Mouse (Mus musculus): ENCODE data around the gene Sh3rf3. TPM values are rescaled to one million over a fixed set of nuclear protein-coding genes. Genes with fewer than 3 reads are reported as not detected.

The Sh3rf3 gene
- polyA plus RNA-seq, 1 experiment from 2014 or later: 1.6 TPM

DNA sequence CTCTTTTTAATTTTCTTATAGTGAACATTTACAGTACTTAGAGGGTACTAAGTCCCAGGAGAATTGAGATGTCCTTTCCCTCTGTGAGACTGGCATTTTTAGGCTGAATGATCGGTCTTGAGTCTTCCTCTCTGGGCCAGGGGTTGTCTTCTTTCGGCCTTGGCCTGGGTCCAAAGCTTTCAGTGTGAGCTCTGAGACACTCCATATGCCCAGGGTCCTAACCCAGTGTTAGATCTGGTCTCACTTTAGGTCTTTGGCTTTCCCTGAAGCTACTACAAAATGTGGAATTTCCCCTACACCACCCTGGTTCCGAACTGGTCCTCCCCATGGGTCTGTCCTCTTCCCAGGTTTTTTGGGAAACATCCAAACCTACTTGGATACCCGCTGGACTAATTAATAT, 155.1 kb downstream of the Sh3rf3 start:
- Histone ChIP-seq H3K4me3 (no peak overlapping the region), H3K36me3 (no peaks in the 10 kb centered on the region), H3K4me1 (no peaks in the 10 kb centered on the region), H3K27me3 (no peaks in the 10 kb centered on the region), H3K9me3 (no peaks in the 10 kb centered on the region), H3K4me2 (replicated peaks) (no peak overlapping the region), H3K27ac (no peak overlapping the region), H3K9ac (no peak overlapping the region)
- no peak for ATAC-seq (ENCODE audit: insufficient number of reproducible peaks, insufficient read depth, low FRiP score, low TSS enrichment)
- 85% methylated on average over 4 of the region's 4 CpGs for WGBS

DNA sequence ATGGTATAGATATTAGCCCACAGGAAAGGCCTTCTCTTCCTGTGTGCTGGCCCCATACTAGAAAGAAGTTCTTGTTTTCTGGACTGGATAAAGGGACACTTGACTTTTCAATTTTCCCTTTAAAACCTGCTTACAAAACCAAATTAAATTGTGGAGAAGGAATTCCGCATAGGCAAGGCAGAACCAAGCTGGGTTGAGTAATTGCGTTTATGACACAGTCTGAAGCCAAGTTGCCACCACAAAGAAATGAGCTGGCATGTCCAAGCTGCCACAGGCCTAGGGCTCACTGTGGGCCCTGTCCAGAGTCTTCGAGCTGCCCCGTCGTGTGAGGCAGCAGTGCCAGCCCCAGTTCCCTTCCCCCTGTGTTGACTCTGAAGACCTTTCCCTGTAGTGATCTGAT, 156.2 kb downstream of the Sh3rf3 start:
- Histone ChIP-seq H3K4me3 (no peak overlapping the region), H3K27me3 (no peaks in the 10 kb centered on the region), H3K27ac (no peak overlapping the region), H3K4me1 (no peaks in the 10 kb centered on the region), H3K36me3 (no peaks in the 10 kb centered on the region), H3K9ac (no peak overlapping the region), H3K4me2 (replicated peaks) (no peak overlapping the region), H3K9me3 (0 out of 2 replicates have a peak, but pooled peaks cover 3% of the 10 kb centered on the region)
- ATAC-seq (ENCODE audit: insufficient number of reproducible peaks, insufficient read depth, low FRiP score, low TSS enrichment): no peak
- 86% methylated on average over 5 of the region's 5 CpGs for WGBS

GRCm38 (mm10) chr10:58972115-58972514, 159.0 kb downstream of the Sh3rf3 start:
- WGBS: 88% methylated on average over 1 of the region's 1 CpGs
- Histone ChIP-seq H3K4me2 (replicated peaks) (no peak overlapping the region), H3K27me3 (no peaks in the 10 kb centered on the region), H3K36me3 (no peaks in the 10 kb centered on the region), H3K4me1 (no peaks in the 10 kb centered on the region), H3K4me3 (no peak overlapping the region), H3K27ac (no peak overlapping the region), H3K9ac (no peak overlapping the region), H3K9me3 (0 out of 2 replicates have a peak, but pooled peaks cover 3% of the 10 kb centered on the region)
- ATAC-seq (ENCODE audit: insufficient number of reproducible peaks, insufficient read depth, low FRiP score, low TSS enrichment): no peak

- ATAC-seq (ENCODE audit: insufficient number of reproducible peaks, insufficient read depth, low FRiP score, low TSS enrichment): no peak
- Histone ChIP-seq H3K4me3 (no peak overlapping the region), H3K27ac (no peak overlapping the region), H3K27me3 (no peaks in the 10 kb centered on the region), H3K9me3 (0 out of 2 replicates have a peak, but pooled peaks cover 3% of the 10 kb centered on the region), H3K4me1 (no peaks in the 10 kb centered on the region), H3K36me3 (no peaks in the 10 kb centered on the region), H3K4me2 (replicated peaks) (no peak overlapping the region), H3K9ac (no peak overlapping the region)
- WGBS: 85% methylated on average over 5 of the region's 5 CpGs
Observed at GRCm38 (mm10) chr10:58974138-58974537, 161.0 kb downstream of the Sh3rf3 start.

DNA sequence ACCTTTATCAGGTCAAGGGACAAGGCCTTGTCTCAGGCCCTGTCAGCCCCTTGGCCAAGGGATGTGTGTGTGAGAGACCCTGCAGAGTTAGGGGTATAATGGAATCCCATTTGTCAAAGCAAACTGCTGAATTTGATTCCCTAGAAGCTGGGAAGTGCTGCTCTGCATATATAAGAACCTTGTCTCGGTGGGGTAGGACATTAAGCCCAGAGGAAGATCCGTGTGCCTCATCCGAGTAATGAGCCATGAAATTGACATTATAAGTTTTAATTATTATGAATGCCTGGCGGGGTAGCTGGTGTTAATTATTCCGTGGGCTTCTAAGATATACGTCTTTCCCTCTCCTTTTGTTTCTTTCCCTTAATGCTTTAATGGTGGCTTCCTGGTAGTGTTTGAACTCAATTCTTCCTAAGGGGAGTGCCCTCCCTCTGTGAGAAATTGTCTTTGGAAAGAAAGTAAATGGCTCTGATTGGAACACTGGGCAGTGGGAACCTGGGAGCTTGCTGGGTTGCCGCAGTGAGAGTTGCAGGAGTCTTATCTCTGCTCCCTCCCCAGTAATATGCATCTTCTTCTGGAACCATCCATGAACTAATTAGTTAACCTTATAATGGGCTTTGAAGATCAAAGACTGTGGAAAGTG, 166.3 kb downstream of the Sh3rf3 start:
- Histone ChIP-seq H3K9ac (no peak overlapping the region), H3K4me2 (replicated peaks) (no peak overlapping the region), H3K27me3 (no peaks in the 10 kb centered on the region), H3K9me3 (no peaks in the 10 kb centered on the region), H3K4me1 (no peaks in the 10 kb centered on the region), H3K36me3 (no peaks in the 10 kb centered on the region), H3K4me3 (no peak overlapping the region), H3K27ac (no peak overlapping the region)
- no peak for ATAC-seq (ENCODE audit: insufficient number of reproducible peaks, insufficient read depth, low FRiP score, low TSS enrichment)
- WGBS: 28% methylated on average over 7 of the region's 7 CpGs

- H3K9me3 ChIP-seq: no peaks in the 10 kb centered on the region
- no peak overlapping the region for H3K9ac ChIP-seq
- 82% methylated on average over 9 of the region's 9 CpGs for WGBS
- H3K27me3 ChIP-seq: no peaks in the 10 kb centered on the region
- no peak overlapping the region for H3K4me2 ChIP-seq (replicated peaks)
- H3K4me1 ChIP-seq: no peaks in the 10 kb centered on the region
- no peaks in the 10 kb centered on the region for H3K36me3 ChIP-seq
- H3K27ac ChIP-seq: no peak overlapping the region
- no peak overlapping the region for H3K4me3 ChIP-seq
- ATAC-seq (ENCODE audit: insufficient number of reproducible peaks, insufficient read depth, low FRiP score, low TSS enrichment): no peak
Observed at GRCm38 (mm10) chr10:58981674-58982329, 168.6 kb downstream of the Sh3rf3 start.

GRCm38 (mm10) chr10:58982546-58983154, 169.5 kb downstream of the Sh3rf3 start:
- Histone ChIP-seq H3K4me2 (replicated peaks) (no peak overlapping the region), H3K9me3 (no peaks in the 10 kb centered on the region), H3K27me3 (no peaks in the 10 kb centered on the region), H3K9ac (no peak overlapping the region), H3K4me3 (no peak overlapping the region), H3K4me1 (no peaks in the 10 kb centered on the region), H3K36me3 (no peaks in the 10 kb centered on the region), H3K27ac (no peak overlapping the region)
- WGBS: 76% methylated on average over 5 of the region's 5 CpGs
- no peak for ATAC-seq (ENCODE audit: insufficient number of reproducible peaks, insufficient read depth, low FRiP score, low TSS enrichment)

DNA sequence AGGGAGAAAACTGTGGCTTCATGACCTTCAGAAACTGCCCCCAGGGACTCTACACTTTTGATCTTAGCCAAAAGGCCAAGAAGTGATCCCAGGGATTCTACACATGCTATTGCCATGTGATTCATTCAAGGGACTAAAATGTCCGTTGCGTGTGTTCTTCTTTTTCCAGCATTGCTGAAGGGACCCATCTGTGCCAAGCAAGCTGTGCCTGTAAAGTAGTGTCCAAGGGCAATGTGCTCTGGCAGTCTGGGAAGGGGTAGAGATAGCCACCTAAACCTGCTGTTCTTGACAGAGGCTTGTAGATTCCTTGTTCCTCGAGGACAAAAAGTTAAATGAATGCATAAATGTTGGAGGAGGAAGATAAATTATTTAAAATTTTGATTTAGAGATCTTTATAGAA, 178.5 kb downstream of the Sh3rf3 start:
- no peaks in the 10 kb centered on the region for H3K27me3 ChIP-seq
- no peak for ATAC-seq (ENCODE audit: insufficient number of reproducible peaks, insufficient read depth, low FRiP score, low TSS enrichment)
- no peak overlapping the region for H3K4me3 ChIP-seq
- 75% methylated on average over 3 of the region's 3 CpGs for WGBS
- no peaks in the 10 kb centered on the region for H3K9me3 ChIP-seq
- H3K36me3 ChIP-seq: no peaks in the 10 kb centered on the region
- no peak overlapping the region for H3K27ac ChIP-seq
- no peak overlapping the region for H3K9ac ChIP-seq
- H3K4me1 ChIP-seq: no peaks in the 10 kb centered on the region
- no peak overlapping the region for H3K4me2 ChIP-seq (replicated peaks)

DNA sequence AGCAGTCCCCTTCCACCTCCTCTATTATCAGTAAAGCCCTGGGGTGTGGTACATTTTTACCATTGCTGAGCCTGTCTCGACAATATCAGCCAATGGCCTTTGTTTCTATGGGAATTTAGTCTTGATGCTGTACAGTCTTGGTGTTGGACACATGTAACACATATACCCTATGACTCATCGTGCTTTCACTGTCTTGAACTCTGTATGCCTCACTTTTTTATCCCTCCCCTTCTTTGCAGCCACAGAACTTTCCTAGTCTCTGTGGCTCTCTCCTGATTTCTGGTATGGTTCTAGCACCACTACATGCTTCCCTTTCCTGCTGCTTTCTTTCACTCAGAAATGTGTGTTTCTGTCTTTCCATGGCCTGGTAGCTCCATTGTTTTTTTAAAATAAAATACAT, 181.6 kb downstream of the Sh3rf3 start:
- no peak overlapping the region for H3K4me2 ChIP-seq (replicated peaks)
- H3K9ac ChIP-seq: no peak overlapping the region
- no peaks in the 10 kb centered on the region for H3K9me3 ChIP-seq
- no peaks in the 10 kb centered on the region for H3K27me3 ChIP-seq
- H3K4me3 ChIP-seq: no peak overlapping the region
- no peak overlapping the region for H3K27ac ChIP-seq
- no peaks in the 10 kb centered on the region for H3K36me3 ChIP-seq
- no peak for ATAC-seq (ENCODE audit: insufficient number of reproducible peaks, insufficient read depth, low FRiP score, low TSS enrichment)
- 77% methylated on average over 2 of the region's 2 CpGs for WGBS
- H3K4me1 ChIP-seq: no peaks in the 10 kb centered on the region

- no peak for ATAC-seq (ENCODE audit: insufficient number of reproducible peaks, insufficient read depth, low FRiP score, low TSS enrichment)
- no peaks in the 10 kb centered on the region for H3K9me3 ChIP-seq
- WGBS: 65% methylated on average over 3 of the region's 3 CpGs
- H3K27ac ChIP-seq: no peak overlapping the region
- H3K36me3 ChIP-seq: no peaks in the 10 kb centered on the region
- H3K27me3 ChIP-seq: no peaks in the 10 kb centered on the region
- H3K4me1 ChIP-seq: no peaks in the 10 kb centered on the region
- H3K4me3 ChIP-seq: no peak overlapping the region
- no peak overlapping the region for H3K9ac ChIP-seq
- H3K4me2 ChIP-seq (replicated peaks): no peak overlapping the region
Observed at GRCm38 (mm10) chr10:58995132-58995531, 182.0 kb downstream of the Sh3rf3 start.

GRCm38 (mm10) chr10:59002361-59002760, 189.2 kb downstream of the Sh3rf3 start:
- 89% methylated on average over 9 of the region's 9 CpGs for WGBS

DNA sequence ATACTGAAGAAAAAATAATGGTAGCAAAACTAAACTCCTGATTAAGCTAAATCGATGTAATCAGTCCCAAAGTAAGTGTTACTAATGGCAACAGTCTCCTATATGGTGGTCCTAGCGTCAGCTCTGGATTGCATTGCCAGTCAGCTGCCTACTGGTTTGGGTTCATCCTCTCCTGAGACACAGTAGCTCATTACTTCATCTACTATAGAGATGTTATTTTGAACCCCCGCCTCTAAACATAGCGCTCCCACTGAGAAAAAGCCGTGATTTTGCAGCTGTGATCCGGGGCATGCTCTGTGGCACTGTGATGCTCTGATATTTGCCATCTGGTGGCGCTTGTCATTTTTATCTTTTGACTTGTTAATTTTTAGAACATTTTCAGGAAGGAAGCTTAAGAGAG, 198.3 kb downstream of the Sh3rf3 start:
- H3K9me3 ChIP-seq: no peaks in the 10 kb centered on the region
- no peak overlapping the region for H3K4me2 ChIP-seq (replicated peaks)
- 89% methylated on average over 7 of the region's 7 CpGs for WGBS
- H3K4me3 ChIP-seq: no peak overlapping the region
- no peaks in the 10 kb centered on the region for H3K36me3 ChIP-seq
- H3K4me1 ChIP-seq: no peaks in the 10 kb centered on the region
- H3K27me3 ChIP-seq: no peaks in the 10 kb centered on the region
- H3K9ac ChIP-seq: no peak overlapping the region
- H3K27ac ChIP-seq: no peak overlapping the region
- ATAC-seq (ENCODE audit: insufficient number of reproducible peaks, insufficient read depth, low FRiP score, low TSS enrichment): no peak

More at GRCm38 (mm10) chr10:59002361-59002760, 189.2 kb downstream of the Sh3rf3 start:
- H3K27ac ChIP-seq: no peak overlapping the region
- no peak overlapping the region for H3K9ac ChIP-seq
- no peaks in the 10 kb centered on the region for H3K4me1 ChIP-seq
- no peak overlapping the region for H3K4me2 ChIP-seq (replicated peaks)
- H3K36me3 ChIP-seq: no peaks in the 10 kb centered on the region
- no peaks in the 10 kb centered on the region for H3K27me3 ChIP-seq
- ATAC-seq (ENCODE audit: insufficient number of reproducible peaks, insufficient read depth, low FRiP score, low TSS enrichment): no peak
- no peaks in the 10 kb centered on the region for H3K9me3 ChIP-seq
- no peak overlapping the region for H3K4me3 ChIP-seq

Data from embryonic facial prominence, embryonic 12.5 days (tissue).